In the genomic region with DNA sequence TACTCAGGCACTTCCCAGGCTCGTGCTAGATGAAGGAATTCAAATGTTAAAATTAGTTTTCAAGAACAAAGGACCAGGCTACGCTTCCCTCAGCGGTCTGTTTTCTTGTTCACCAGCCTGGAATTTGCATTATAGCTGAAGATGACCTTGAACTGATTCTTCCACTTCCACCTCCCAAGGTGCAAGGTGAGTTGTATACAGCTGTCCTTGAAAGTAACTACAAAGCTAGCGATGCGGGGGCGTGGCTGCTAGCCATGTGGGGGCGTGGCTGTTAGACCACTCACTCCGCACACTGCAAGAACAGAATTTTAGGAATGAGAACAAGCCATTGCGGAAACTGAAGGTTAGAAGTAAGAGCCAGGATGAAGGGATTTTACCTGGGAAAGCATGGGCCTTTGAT, we compare ENCODE assay signal across 11 mouse cellular contexts. TPM values are rescaled to one million over a fixed set of nuclear protein-coding genes. Genes with fewer than 3 reads are reported as not detected.
DNase-seq lines count a peak whose midpoint lies in the region; ATAC-seq and TF ChIP-seq lines count a peak whose summit lies in the region.
"Had no signal": no experiment of that assay in that cellular context is flagged by ENCODE, and none has a peak within 500 bp of the region (broad histone marks: within the 10 kb centered on the region; RNA-seq: fewer than 3 reads in every experiment).

No protein-coding gene starts in this region.

- no peak for TF ChIP-seq CTCF in heart, adult 2 months (IDR thresholded peaks at IDR 0.05)

- peaks cover 27% of the 10 kb centered on the region for H3K27me3 ChIP-seq in heart, embryonic 16.5 days (ENCODE audit: control insufficient read depth, insufficient read depth, low read length)
- H3K27me3 ChIP-seq in heart, adult 2 months (ENCODE audit: control insufficient read depth, insufficient read depth, low read length) = peaks cover 12% of the 10 kb centered on the region
- H3K27me3 ChIP-seq in limb, embryonic 12.5 days = peaks cover 58% of the 10 kb centered on the region

- H3K4me2 ChIP-seq in heart, embryonic 16.5 days (ENCODE audit: low read depth, low read length) = peak overlapping the region; percentile 42; the same call in 1 of the 2 replicates
- peak overlapping the region; percentile 32 for H3K4me2 ChIP-seq in limb, embryonic 12.5 days

- no peak overlapping the region for H3K9ac ChIP-seq in heart, embryonic 16.5 days (ENCODE audit: low read length)
- no peak overlapping the region for H3K9ac ChIP-seq in heart, adult 2 months (ENCODE audit: low read depth, low read length)
- no peak overlapping the region for H3K9ac ChIP-seq in limb, embryonic 12.5 days (replicated peaks)

- peak overlapping the region; percentile 18 for H3K4me3 ChIP-seq in heart, embryonic 16.5 days (ENCODE audit: low read length)
- H3K4me3 ChIP-seq in heart, adult 2 months = no peak overlapping the region
- peak overlapping the region; percentile 11; the same call in 1 of the 2 replicates for H3K4me3 ChIP-seq in limb, embryonic 12.5 days (replicated peaks)

- H3K9me3 ChIP-seq in heart, embryonic 16.5 days (replicated peaks; ENCODE audit: control insufficient read depth, low read length) = no peaks in the 10 kb centered on the region
- H3K9me3 ChIP-seq in limb, embryonic 12.5 days = no peaks in the 10 kb centered on the region

- no peak for TF ChIP-seq POLR2A in heart, adult 2 months (IDR thresholded peaks at IDR 0.05; ENCODE audit: insufficient read depth, low read depth, low read length)

- intact Hi-C loops in heart, adult 2 months (cut with DNase I) = no loop called here

- no peak overlapping the region for H3K27ac ChIP-seq in heart, embryonic 16.5 days (ENCODE audit: low read length)
- no peak overlapping the region for H3K27ac ChIP-seq in heart, adult 2 months
- H3K27ac ChIP-seq in limb, embryonic 12.5 days = no peak overlapping the region

- H3K4me1 ChIP-seq in heart, embryonic 16.5 days (ENCODE audit: control insufficient read depth, insufficient read depth, low read length) = peaks cover 9% of the 10 kb centered on the region
- no peaks in the 10 kb centered on the region for H3K4me1 ChIP-seq in heart, adult 2 months (ENCODE audit: control insufficient read depth, insufficient read depth, low read length)
- peaks cover 14% of the 10 kb centered on the region for H3K4me1 ChIP-seq in limb, embryonic 12.5 days (replicated peaks)

- no peaks in the 10 kb centered on the region for H3K36me3 ChIP-seq in heart, embryonic 16.5 days (ENCODE audit: control insufficient read depth, insufficient read depth)
- H3K36me3 ChIP-seq in heart, adult 2 months (ENCODE audit: control insufficient read depth, insufficient read depth, low read length) = no peaks in the 10 kb centered on the region
- H3K36me3 ChIP-seq in limb, embryonic 12.5 days = no peaks in the 10 kb centered on the region

- ATAC-seq in heart, embryonic 16.5 days (replicated peaks; ENCODE audit: extremely low read depth, insufficient read depth, low FRiP score) = no peak; the same call in 1 of the 2 replicates
- no peak for ATAC-seq in limb, embryonic 12.5 days (ENCODE audit: insufficient number of reproducible peaks, insufficient read depth, low FRiP score, low TSS enrichment, low read depth)
- ATAC-seq in granulocyte monocyte progenitor cell, adult 5-6 weeks (replicated peaks; ENCODE audit: poor library complexity, severe bottlenecking) = no peak

- 8% methylated on average over 9 of the region's 9 CpGs for WGBS in heart, embryonic 16.5 days
- 32% methylated on average over 9 of the region's 9 CpGs for WGBS in heart, adult 2 months
- 5% methylated on average over 9 of the region's 9 CpGs for WGBS in limb, embryonic 12.5 days

- TF ChIP-seq EP300 in heart, adult 2 months (IDR thresholded peaks at IDR 0.05; ENCODE audit: insufficient read depth, low read depth, low read length) = no peak

- no peaks in the 10 kb centered on the region for H3K79me2 ChIP-seq in heart, adult 2 months (replicated peaks; ENCODE audit: control insufficient read depth, insufficient read depth, low read length)

- DNase-seq in heart, adult 2 months = no peak
- peak; percentile 5 for DNase-seq in ovary, postnatal 36 days (ENCODE audit: low spot score)
- DNase-seq in ovary, postnatal 10 days (ENCODE audit: low spot score) = no peak
- DNase-seq in yolk sac, embryonic 10.5 days (ENCODE audit: low spot score) = peak; percentile 47
- DNase-seq in layer of hippocampus, adult 9-10 months (ENCODE audit: low spot score) = no peak
- DNase-seq: left cerebral cortex, postnatal 4 days had no signal

RNA-seq across cellular contexts. Expression of a gene that starts 1.2 kb away (rescaled TPM):
- polyA plus RNA-seq in heart, embryonic 16.5 days (2015; fragmentation: Nextera tagmentation; extraction: Ambion mirVana) = 0.05 TPM in 1 of 2 replicates, not detected in the other
- total RNA-seq in heart, adult 2 months (2021) = under 1 TPM in 1 of 2 experiments, not detected in 1; 0.10 TPM
- polyA plus RNA-seq in heart, adult 2 months (2012; rRNA removed) = 0.27 TPM in 1 of 2 replicates, not detected in the other
- 0.14 TPM in 1 of 2 replicates, not detected in the other for polyA plus RNA-seq in limb, embryonic 12.5 days (2016; fragmentation: Nextera tagmentation; extraction: Ambion mirVana)
- not detected in 2 replicates for total RNA-seq in granulocyte monocyte progenitor cell, adult 5-6 weeks (2014; fragmentation: Nextera tagmentation)
- total RNA-seq in granulocyte monocyte progenitor cell, adult 5-6 weeks (2017) = not detected in 2 replicates
- total RNA-seq: heart, postnatal 10 days; monocyte, adult 5-6 weeks had no signal

RNA-seq across cellular contexts. Expression of a gene that starts 53.8 kb away (rescaled TPM):
- 22.8 and 27.9 TPM in 2 replicates for polyA plus RNA-seq in heart, embryonic 16.5 days (2015; fragmentation: Nextera tagmentation; extraction: Ambion mirVana)
- total RNA-seq in heart, adult 2 months (2021) = 10 to 100 TPM; 27.7 to 34.4 TPM
- 64.0 and 77.8 TPM in 2 replicates for polyA plus RNA-seq in heart, adult 2 months (2012; rRNA removed)
- 40.0 and 41.1 TPM in 2 replicates for polyA plus RNA-seq in limb, embryonic 12.5 days (2016; fragmentation: Nextera tagmentation; extraction: Ambion mirVana)
- 5.4 TPM in 1 of 2 replicates, not detected in the other for total RNA-seq in granulocyte monocyte progenitor cell, adult 5-6 weeks (2014; fragmentation: Nextera tagmentation)
- total RNA-seq in granulocyte monocyte progenitor cell, adult 5-6 weeks (2017) = not detected in 2 replicates
- total RNA-seq: monocyte, adult 5-6 weeks had no signal

Comparison
In these comparisons a context has a peak if more than half of its experiments do, and no peak if none do; other contexts are left out.
1. DNase-seq: peak in ovary, postnatal 36 days (single experiment) and yolk sac, embryonic 10.5 days (single experiment); none in heart, adult 2 months (0 of 2), ovary, postnatal 10 days (single experiment) and layer of hippocampus, adult 9-10 months (single experiment).